23 mouse cellular contexts compared by ENCODE assay signal in genomic region chr9:43074611-43075010, GRCm38 (mm10). TPM values are rescaled to one million over a fixed set of nuclear protein-coding genes. Genes with fewer than 3 reads are reported as not detected.
"Had no signal": no experiment of that assay in that cellular context is flagged by ENCODE, and none has a peak within 500 bp of the region (broad histone marks: within the 10 kb centered on the region; RNA-seq: fewer than 3 reads in every experiment).

No protein-coding gene starts in this region.

- H3K9ac ChIP-seq: heart, embryonic 13.5 days; heart, embryonic 15.5 days; hindbrain, embryonic 13.5 days; hindbrain, embryonic 15.5 days; limb, embryonic 12.5 days had no signal

- H3K4me2 ChIP-seq: heart, embryonic 11.5 days; heart, embryonic 13.5 days; heart, embryonic 15.5 days; hindbrain, embryonic 13.5 days; hindbrain, embryonic 15.5 days; limb, embryonic 12.5 days; liver, embryonic 11.5 days had no signal

- H3K27ac ChIP-seq: heart, adult 2 months; heart, embryonic 13.5 days; heart, embryonic 15.5 days; hindbrain, embryonic 13.5 days; hindbrain, embryonic 15.5 days; hindbrain, postnatal 0 days; layer of hippocampus, adult 2 months; left cerebral cortex, adult 2 months; limb, embryonic 10.5 days; limb, embryonic 12.5 days had no signal

- DNase-seq: gastrocnemius, postnatal 14 days; heart, adult 2 months; heart, postnatal 14 days; heart, postnatal 36 days; kidney, adult 11 months; kidney, adult 2 months; kidney, postnatal 10 days; kidney, postnatal 25 days; kidney, postnatal 4 days; liver had no signal

- H3K36me3 ChIP-seq: heart, embryonic 13.5 days; heart, embryonic 15.5 days; hindbrain, embryonic 13.5 days; hindbrain, embryonic 15.5 days; limb, embryonic 10.5 days; limb, embryonic 12.5 days had no signal

- ATAC-seq: hindbrain, postnatal 0 days; intestine, embryonic 16.5 days had no signal

- H3K27me3 ChIP-seq: heart, embryonic 13.5 days; heart, embryonic 15.5 days; hindbrain, embryonic 13.5 days; hindbrain, embryonic 15.5 days; limb, embryonic 12.5 days had no signal

- H3K4me3 ChIP-seq: heart, adult 2 months; heart, embryonic 13.5 days; heart, embryonic 15.5 days; hindbrain, embryonic 13.5 days; hindbrain, embryonic 15.5 days; layer of hippocampus, adult 2 months; left cerebral cortex, adult 2 months; limb, embryonic 10.5 days; limb, embryonic 12.5 days had no signal

- H3K9me3 ChIP-seq: heart, embryonic 13.5 days; heart, embryonic 15.5 days; hindbrain, embryonic 13.5 days; hindbrain, embryonic 15.5 days; limb, embryonic 10.5 days; limb, embryonic 12.5 days had no signal

RNA-seq across cellular contexts. Expression of gene Tmem136, which starts 41.8 kb away (rescaled TPM):
- total RNA-seq: granulocyte monocyte progenitor cell, adult 5-6 weeks had no signal
